Mouse (Mus musculus) gastrocnemius, postnatal 4 days (tissue): ENCODE data around the gene Gm13420. TPM values are rescaled to one million over a fixed set of nuclear protein-coding genes. Genes with fewer than 3 reads are reported as not detected.
"Not testable (repeated sequence)": the region's sequence is repeated elsewhere in the genome, so short reads cannot be mapped to it uniquely, and the experiment has no call there.

Source experiments
- DNase-seq, 2 experiments: peaks; one replicate each; pipeline ENCODE4 v3.0.0; 2021 to 2022; ENCODE audit warnings: low spot score in 2 of 2, mixed read lengths in 2 of 2
- total RNA-seq, 2 experiments: library from RNA; stranded (reverse); gene quantifications; 2 replicates each; pipeline ENCODE4 v1.2.3; 2021

Gm13420 gene
- total RNA-seq, 2 experiments from 2014 or later, result not detected

GRCm38 (mm10) chr2:29738799-29739198, 12.7 kb downstream of the Gm13420 start:
- DNase-seq, result no peak

- DNase-seq, result no peak
These were observed 14.1 kb downstream of the Gm13420 start for GRCm38 (mm10) chr2:29737209-29737925.

DNA sequence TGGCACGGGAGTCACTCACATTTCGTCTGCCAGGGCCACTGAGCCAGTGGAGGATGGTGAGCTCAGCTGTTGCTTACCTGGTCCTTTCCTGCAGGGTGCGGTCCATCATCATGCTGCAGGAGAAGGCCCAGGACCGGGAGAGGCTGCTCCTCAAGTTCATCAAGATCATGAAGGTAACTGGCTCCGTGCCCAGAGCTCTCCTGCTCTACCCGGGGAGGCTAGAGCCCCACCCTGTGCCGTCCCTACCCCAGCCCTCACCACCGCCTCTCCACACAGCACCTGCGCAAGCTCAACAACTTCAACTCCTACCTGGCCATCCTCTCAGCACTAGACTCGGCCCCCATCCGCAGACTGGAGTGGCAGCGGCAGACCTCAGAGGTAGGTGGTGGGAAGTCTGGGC, 15.8 kb downstream of the Gm13420 start:
- no peak for DNase-seq

- no peak for DNase-seq
These were observed 18.1 kb downstream of the Gm13420 start for GRCm38 (mm10) chr2:29733348-29733747.

GRCm38 (mm10) chr2:29732559-29732958, 18.9 kb downstream of the Gm13420 start:
- no peak for DNase-seq

DNA sequence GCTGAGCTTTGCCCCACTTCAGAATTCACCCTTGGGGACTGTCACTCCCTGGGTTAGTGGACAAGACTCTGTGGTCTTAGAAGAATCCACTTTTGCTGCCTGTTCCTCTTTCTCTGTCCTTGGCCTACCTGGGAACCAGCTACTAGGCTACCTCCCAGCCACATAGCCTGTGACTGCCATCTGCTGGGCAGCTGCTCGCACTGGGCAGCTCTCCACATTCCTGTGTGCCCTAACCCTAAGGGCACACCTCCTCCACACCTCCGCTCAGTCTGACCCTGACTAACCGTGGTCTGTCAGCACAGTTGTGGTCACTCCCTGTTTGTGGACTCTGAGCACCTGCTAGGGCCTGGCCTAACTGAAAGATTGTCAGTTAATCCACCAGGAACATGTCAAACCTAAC, 19.9 kb downstream of the Gm13420 start:
- no peak for DNase-seq

GRCm38 (mm10) chr2:29729500-29729899, 22.0 kb downstream of the Gm13420 start:
- DNase-seq, result no peak

DNA sequence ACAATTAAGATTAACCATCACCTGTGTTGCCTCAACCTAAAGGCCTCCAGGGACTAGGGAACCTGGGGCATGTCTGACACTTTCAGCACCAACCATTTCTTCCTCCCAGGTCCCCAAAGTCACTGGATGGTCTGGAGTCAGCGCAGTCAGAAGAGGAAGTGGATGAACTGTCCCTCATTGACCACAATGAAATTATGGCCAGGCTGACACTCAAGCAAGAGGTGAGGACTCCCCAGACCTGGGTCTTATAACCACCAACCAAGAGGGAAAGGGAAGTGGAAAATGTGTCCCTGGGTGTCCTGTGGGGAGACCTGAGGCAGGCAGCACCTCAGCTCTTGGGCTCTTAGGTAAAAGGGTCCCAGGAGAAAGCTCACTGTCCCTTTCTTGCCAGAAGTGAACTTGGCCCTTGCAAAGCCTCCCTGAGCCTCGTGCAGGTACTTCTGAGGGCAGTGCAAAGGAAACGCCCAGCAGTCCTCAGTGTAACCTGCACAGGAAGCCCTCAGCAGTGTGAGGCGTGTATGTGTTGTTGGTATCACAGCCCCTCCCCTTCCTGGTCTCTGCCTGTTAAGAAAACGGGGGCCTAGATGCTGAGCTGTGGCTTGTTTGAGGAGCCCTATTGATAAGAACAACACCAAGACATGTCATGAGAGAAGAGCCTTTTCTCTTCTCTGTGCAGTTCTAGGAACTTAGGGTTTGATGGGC, 26.7 kb downstream of the Gm13420 start:
- DNase-seq, result no peak

GRCm38 (mm10) chr2:29723132-29723531, 28.4 kb downstream of the Gm13420 start:
- no peak for DNase-seq

- DNase-seq, result no peak
These were observed 32.9 kb downstream of the Gm13420 start for GRCm38 (mm10) chr2:29718581-29718980.

DNA sequence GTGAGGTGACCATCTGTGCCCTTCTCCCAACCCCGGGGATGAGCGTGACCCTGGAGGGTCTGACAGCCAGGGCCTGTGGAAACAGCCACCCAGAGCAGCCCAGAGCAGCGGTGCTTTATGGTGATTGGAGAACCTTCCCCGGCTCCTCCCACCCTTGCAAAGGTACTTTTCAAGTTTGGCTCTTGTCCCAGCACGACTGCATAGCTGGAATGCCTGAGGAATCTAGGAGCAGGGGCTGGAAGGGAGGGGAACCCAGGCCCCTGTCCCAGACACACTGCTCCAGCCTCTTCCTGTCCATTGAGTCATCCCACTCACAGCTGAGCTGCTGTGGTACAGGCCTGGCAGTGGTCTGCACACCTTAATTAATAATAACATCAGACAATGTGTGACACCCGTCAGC, 34.8 kb downstream of the Gm13420 start:
- DNase-seq, result no peak

DNA sequence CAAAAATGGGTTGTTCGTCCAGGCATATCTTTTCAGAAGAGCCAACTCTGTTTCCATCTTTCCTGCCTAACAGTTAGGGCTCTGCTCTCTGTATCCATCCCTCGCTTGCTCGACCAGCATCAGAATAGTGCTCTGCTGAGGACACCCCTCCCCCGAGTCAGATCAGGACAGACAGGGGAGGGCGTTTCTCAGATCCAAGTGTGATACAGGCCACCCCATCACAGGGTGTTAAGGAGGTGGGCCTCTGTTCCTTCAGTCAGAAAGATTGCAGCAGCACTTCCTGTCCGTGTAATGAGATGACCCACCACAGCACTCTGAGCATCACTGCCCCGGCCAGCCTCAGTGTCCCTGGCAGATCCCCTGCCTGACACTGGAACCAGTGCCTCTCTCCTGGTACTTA, 35.3 kb downstream of the Gm13420 start:
- DNase-seq, result no peak

DNA sequence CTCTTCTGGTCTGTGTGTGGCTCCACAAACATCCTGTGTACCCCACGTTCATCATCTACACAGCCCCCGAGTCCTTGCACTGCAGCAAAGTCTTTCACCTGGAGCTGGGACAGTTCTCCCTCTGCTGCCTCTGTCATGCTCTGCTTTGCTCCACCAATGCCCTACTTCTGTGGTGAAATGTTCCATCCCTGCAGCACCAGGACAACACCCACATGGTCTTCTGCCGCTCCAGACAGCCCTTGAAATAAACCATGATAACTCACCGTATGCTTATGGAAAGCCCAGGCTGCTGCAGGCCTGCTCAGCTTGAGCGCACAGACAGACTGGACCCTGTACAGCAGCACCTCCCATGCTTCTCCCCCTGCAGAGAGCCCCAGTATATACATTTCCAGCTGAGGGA, 37.4 kb downstream of the Gm13420 start:
- no peak for DNase-seq

DNA sequence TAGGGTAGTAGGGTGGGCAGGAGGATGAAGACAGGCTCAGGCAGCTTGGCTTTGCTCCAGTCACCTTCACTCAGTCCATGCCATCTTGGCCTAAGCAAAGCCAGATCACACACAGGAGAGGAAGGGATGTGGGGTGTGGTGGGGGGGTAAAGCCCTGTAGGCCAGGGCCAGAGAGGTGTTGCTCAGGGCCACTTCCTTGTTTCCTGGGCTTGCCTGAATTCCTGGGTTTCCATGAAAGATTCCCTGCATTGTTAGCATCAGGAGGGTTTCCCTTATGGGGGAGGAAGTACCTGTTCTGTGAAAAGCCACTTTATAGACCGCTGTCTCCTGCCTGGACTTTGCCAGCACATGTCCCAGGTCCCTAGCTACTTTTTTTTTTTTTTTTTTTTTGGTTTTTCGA, 38.0 kb downstream of the Gm13420 start:
- DNase-seq, result no peak

DNA sequence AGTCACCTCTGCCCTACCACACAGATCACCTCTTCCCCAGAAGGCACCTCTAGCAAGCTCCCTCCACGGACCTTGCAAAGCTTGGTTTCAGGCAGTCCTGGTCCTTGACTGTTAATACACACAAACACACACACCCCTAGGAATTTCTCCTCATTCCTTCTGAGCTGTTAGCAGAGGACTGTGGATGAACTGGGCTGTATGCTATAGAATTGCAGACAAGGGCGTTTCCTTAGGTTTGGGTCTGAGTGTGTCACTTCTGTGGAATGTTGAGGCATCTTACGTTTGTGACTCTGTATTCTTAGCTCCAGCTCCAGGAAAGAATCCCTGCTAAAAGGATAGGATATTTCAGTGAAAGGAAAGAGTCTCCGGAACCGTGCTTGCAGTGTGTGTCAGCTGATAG, 39.6 kb downstream of the Gm13420 start:
- no peak for DNase-seq

DNA sequence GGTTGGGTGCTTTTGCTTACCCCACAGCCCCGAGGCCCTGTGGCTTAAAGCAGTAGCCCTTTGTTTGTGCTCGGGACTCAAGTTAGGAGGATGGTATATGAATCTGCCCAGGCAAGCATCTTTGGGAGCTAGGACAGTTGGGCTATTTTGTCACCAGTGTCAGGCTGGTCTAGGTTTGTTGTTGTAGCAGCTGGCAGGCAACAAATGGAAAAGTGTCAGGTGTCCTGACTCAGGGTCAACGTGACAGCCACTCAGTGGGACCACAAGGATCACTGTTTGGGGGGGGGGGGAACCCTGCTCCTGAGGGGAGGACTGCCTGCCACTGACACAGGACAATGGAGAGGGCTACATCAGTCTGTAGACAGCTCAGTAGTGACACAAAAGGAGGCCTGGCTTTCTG, 40.4 kb downstream of the Gm13420 start:
- DNase-seq, result no peak

DNA sequence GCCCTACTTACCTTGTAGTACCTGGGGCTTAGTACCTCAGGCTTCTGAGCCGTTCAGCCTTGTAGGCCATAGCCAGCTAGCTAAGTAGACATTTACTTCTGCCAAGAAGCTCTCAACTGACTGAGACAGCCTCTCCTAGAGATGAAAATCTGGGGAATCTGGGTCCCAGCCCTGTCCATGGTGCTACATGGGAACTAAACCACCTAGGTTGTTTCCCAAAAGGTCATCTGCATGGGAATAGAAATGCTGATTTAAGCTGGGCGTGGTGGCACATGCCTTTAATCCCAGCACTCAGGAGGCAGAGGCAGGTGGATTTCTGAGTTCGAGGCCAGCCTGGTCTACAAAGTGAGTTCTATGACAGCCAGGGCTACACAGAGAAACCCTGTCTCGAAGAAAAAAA, 43.3 kb downstream of the Gm13420 start:
- not testable (repeated sequence) for DNase-seq

DNA sequence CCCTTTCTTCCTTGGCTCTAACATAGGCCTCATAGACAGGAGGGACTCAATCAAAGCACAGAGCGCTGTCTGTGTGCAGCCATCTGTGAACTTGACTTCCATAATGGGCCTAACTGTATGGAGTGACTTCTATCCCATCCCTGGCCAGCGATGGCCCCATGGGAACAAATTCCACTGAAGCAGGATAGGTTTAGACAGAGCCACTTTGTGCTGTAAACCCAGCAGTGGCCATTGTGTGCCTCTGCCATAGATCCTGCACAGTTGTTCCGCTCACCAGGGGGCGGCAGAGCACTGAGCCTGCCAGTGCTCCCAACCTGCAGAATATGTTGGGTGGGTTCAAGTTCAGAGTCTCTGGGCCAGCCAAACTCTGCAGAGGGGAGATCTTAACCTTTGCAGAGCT, 43.8 kb downstream of the Gm13420 start:
- no peak for DNase-seq

- DNase-seq, result no peak
These were observed 44.5 kb downstream of the Gm13420 start for GRCm38 (mm10) chr2:29706726-29707620.

GRCm38 (mm10) chr2:29705493-29705892, 46.0 kb downstream of the Gm13420 start:
- no peak for DNase-seq

GRCm38 (mm10) chr2:29703104-29704081, 48.1 kb downstream of the Gm13420 start:
- no peak for DNase-seq
